Mouse (Mus musculus): ENCODE results near the gene Pakap. TPM values are rescaled to one million over a fixed set of nuclear protein-coding genes. Genes with fewer than 3 reads are reported as not detected.

Pakap gene
- polyA plus RNA-seq, 1 experiment from 2014 or later = 18.7 TPM

GRCm38 (mm10) chr4:57568268-57569068, 489 bp downstream of the Pakap start:
- Histone ChIP-seq H3K36me3 (ENCODE audit: control insufficient read depth, insufficient read depth, low read length) (no peaks in the 10 kb centered on the region), H3K4me2 (replicated peaks; ENCODE audit: low read depth, low read length) (peak overlapping the region; percentile 92), H3K4me3 (ENCODE audit: low read length) (peak overlapping the region; percentile 54), H3K9ac (ENCODE audit: low read depth, low read length) (peak overlapping the region; percentile 67), H3K27me3 (ENCODE audit: control insufficient read depth, insufficient read depth, low read length) (peaks cover 9% of the 10 kb centered on the region; the same call in 1 of the 2 replicates), H3K9me3 (ENCODE audit: control insufficient read depth, low read length) (no peaks in the 10 kb centered on the region), H3K4me1 (ENCODE audit: control insufficient read depth, insufficient read depth, low read length) (peaks cover 6% of the 10 kb centered on the region; the same call in 1 of the 2 replicates), H3K27ac (ENCODE audit: low read depth, low read length) (no peak overlapping the region; the same call in 1 of the 2 replicates)
- 51% methylated on average over 19 of the region's 19 CpGs for WGBS
- ATAC-seq (ENCODE audit: low FRiP score, low TSS enrichment) = 0 out of 2 replicates have a peak, but pooled peaks have one; percentile 13

- no peak for ATAC-seq (ENCODE audit: low FRiP score, low TSS enrichment)
- Histone ChIP-seq H3K4me2 (replicated peaks; ENCODE audit: low read depth, low read length) (peak overlapping the region; percentile 92; the same call in 1 of the 2 replicates), H3K9ac (ENCODE audit: low read depth, low read length) (no peak overlapping the region), H3K27ac (ENCODE audit: low read depth, low read length) (no peak overlapping the region), H3K4me1 (ENCODE audit: control insufficient read depth, insufficient read depth, low read length) (peaks cover 6% of the 10 kb centered on the region; the same call in 1 of the 2 replicates), H3K4me3 (ENCODE audit: low read length) (peak overlapping the region; percentile 54; the same call in 1 of the 2 replicates), H3K9me3 (ENCODE audit: control insufficient read depth, low read length) (no peaks in the 10 kb centered on the region), H3K27me3 (ENCODE audit: control insufficient read depth, insufficient read depth, low read length) (peaks cover 9% of the 10 kb centered on the region; the same call in 1 of the 2 replicates), H3K36me3 (ENCODE audit: control insufficient read depth, insufficient read depth, low read length) (no peaks in the 10 kb centered on the region)
- 89% methylated on average over 4 of the region's 4 CpGs for WGBS
Measured at GRCm38 (mm10) chr4:57569069-57569355, 1.0 kb downstream of the Pakap start.

GRCm38 (mm10) chr4:57569711-57570110, 1.7 kb downstream of the Pakap start:
- Histone ChIP-seq H3K4me2 (replicated peaks; ENCODE audit: low read depth, low read length) (no peak overlapping the region), H3K9ac (ENCODE audit: low read depth, low read length) (no peak overlapping the region), H3K27ac (ENCODE audit: low read depth, low read length) (no peak overlapping the region), H3K36me3 (ENCODE audit: control insufficient read depth, insufficient read depth, low read length) (no peaks in the 10 kb centered on the region), H3K27me3 (ENCODE audit: control insufficient read depth, insufficient read depth, low read length) (peaks cover 9% of the 10 kb centered on the region; the same call in 1 of the 2 replicates), H3K9me3 (ENCODE audit: control insufficient read depth, low read length) (no peaks in the 10 kb centered on the region), H3K4me1 (ENCODE audit: control insufficient read depth, insufficient read depth, low read length) (peaks cover 6% of the 10 kb centered on the region; the same call in 1 of the 2 replicates), H3K4me3 (ENCODE audit: low read length) (no peak overlapping the region)
- ATAC-seq (ENCODE audit: low FRiP score, low TSS enrichment) = no peak
- WGBS = 80% methylated on average over 6 of the region's 6 CpGs

GRCm38 (mm10) chr4:57570229-57570628, 2.2 kb downstream of the Pakap start:
- H3K4me2 ChIP-seq (replicated peaks; ENCODE audit: low read depth, low read length) = no peak overlapping the region
- no peaks in the 10 kb centered on the region for H3K9me3 ChIP-seq (ENCODE audit: control insufficient read depth, low read length)
- H3K36me3 ChIP-seq (ENCODE audit: control insufficient read depth, insufficient read depth, low read length) = no peaks in the 10 kb centered on the region
- peaks cover 6% of the 10 kb centered on the region; the same call in 1 of the 2 replicates for H3K4me1 ChIP-seq (ENCODE audit: control insufficient read depth, insufficient read depth, low read length)
- no peak for ATAC-seq (ENCODE audit: low FRiP score, low TSS enrichment)
- H3K27ac ChIP-seq (ENCODE audit: low read depth, low read length) = no peak overlapping the region
- 79% methylated on average over 3 of the region's 3 CpGs for WGBS
- H3K27me3 ChIP-seq (ENCODE audit: control insufficient read depth, insufficient read depth, low read length) = peaks cover 9% of the 10 kb centered on the region; the same call in 1 of the 2 replicates
- H3K4me3 ChIP-seq (ENCODE audit: low read length) = no peak overlapping the region
- H3K9ac ChIP-seq (ENCODE audit: low read depth, low read length) = no peak overlapping the region

GRCm38 (mm10) chr4:57574181-57574580, 6.2 kb downstream of the Pakap start:
- H3K4me1 ChIP-seq (ENCODE audit: control insufficient read depth, insufficient read depth, low read length) = no peaks in the 10 kb centered on the region
- no peaks in the 10 kb centered on the region for H3K9me3 ChIP-seq (ENCODE audit: control insufficient read depth, low read length)
- H3K27me3 ChIP-seq (ENCODE audit: control insufficient read depth, insufficient read depth, low read length) = no peaks in the 10 kb centered on the region
- no peak overlapping the region for H3K4me3 ChIP-seq (ENCODE audit: low read length)
- no peak for ATAC-seq (ENCODE audit: low FRiP score, low TSS enrichment)
- H3K9ac ChIP-seq (ENCODE audit: low read depth, low read length) = no peak overlapping the region
- H3K27ac ChIP-seq (ENCODE audit: low read depth, low read length) = no peak overlapping the region
- 76% methylated on average over 3 of the region's 3 CpGs for WGBS
- no peak overlapping the region for H3K4me2 ChIP-seq (replicated peaks; ENCODE audit: low read depth, low read length)
- no peaks in the 10 kb centered on the region for H3K36me3 ChIP-seq (ENCODE audit: control insufficient read depth, insufficient read depth, low read length)

GRCm38 (mm10) chr4:57574646-57575045, 6.7 kb downstream of the Pakap start:
- Histone ChIP-seq H3K9ac (ENCODE audit: low read depth, low read length) (no peak overlapping the region), H3K9me3 (ENCODE audit: control insufficient read depth, low read length) (no peaks in the 10 kb centered on the region), H3K27me3 (ENCODE audit: control insufficient read depth, insufficient read depth, low read length) (no peaks in the 10 kb centered on the region), H3K4me1 (ENCODE audit: control insufficient read depth, insufficient read depth, low read length) (no peaks in the 10 kb centered on the region), H3K27ac (ENCODE audit: low read depth, low read length) (no peak overlapping the region), H3K4me3 (ENCODE audit: low read length) (no peak overlapping the region), H3K4me2 (replicated peaks; ENCODE audit: low read depth, low read length) (no peak overlapping the region), H3K36me3 (ENCODE audit: control insufficient read depth, insufficient read depth, low read length) (no peaks in the 10 kb centered on the region)
- no peak for ATAC-seq (ENCODE audit: low FRiP score, low TSS enrichment)
- 64% methylated on average over 6 of the region's 6 CpGs for WGBS

- WGBS = 79% methylated on average over 5 of the region's 5 CpGs
- no peaks in the 10 kb centered on the region for H3K9me3 ChIP-seq (ENCODE audit: control insufficient read depth, low read length)
- H3K9ac ChIP-seq (ENCODE audit: low read depth, low read length) = no peak overlapping the region
- no peaks in the 10 kb centered on the region for H3K4me1 ChIP-seq (ENCODE audit: control insufficient read depth, insufficient read depth, low read length)
- H3K27ac ChIP-seq (ENCODE audit: low read depth, low read length) = no peak overlapping the region
- no peak overlapping the region for H3K4me3 ChIP-seq (ENCODE audit: low read length)
- ATAC-seq (ENCODE audit: low FRiP score, low TSS enrichment) = no peak
- H3K4me2 ChIP-seq (replicated peaks; ENCODE audit: low read depth, low read length) = no peak overlapping the region
- H3K36me3 ChIP-seq (ENCODE audit: control insufficient read depth, insufficient read depth, low read length) = no peaks in the 10 kb centered on the region
- no peaks in the 10 kb centered on the region for H3K27me3 ChIP-seq (ENCODE audit: control insufficient read depth, insufficient read depth, low read length)
Measured at GRCm38 (mm10) chr4:57575686-57576085, 7.7 kb downstream of the Pakap start.

GRCm38 (mm10) chr4:57576095-57576494, 8.1 kb downstream of the Pakap start:
- WGBS = 87% methylated on average over 11 of the region's 11 CpGs
- H3K36me3 ChIP-seq (ENCODE audit: control insufficient read depth, insufficient read depth, low read length) = no peaks in the 10 kb centered on the region
- H3K4me3 ChIP-seq (ENCODE audit: low read length) = no peak overlapping the region
- no peak overlapping the region for H3K4me2 ChIP-seq (replicated peaks; ENCODE audit: low read depth, low read length)
- no peaks in the 10 kb centered on the region for H3K9me3 ChIP-seq (ENCODE audit: control insufficient read depth, low read length)
- ATAC-seq (ENCODE audit: low FRiP score, low TSS enrichment) = no peak
- no peaks in the 10 kb centered on the region for H3K27me3 ChIP-seq (ENCODE audit: control insufficient read depth, insufficient read depth, low read length)
- H3K4me1 ChIP-seq (ENCODE audit: control insufficient read depth, insufficient read depth, low read length) = no peaks in the 10 kb centered on the region
- no peak overlapping the region for H3K9ac ChIP-seq (ENCODE audit: low read depth, low read length)
- no peak overlapping the region for H3K27ac ChIP-seq (ENCODE audit: low read depth, low read length)

- no peaks in the 10 kb centered on the region for H3K27me3 ChIP-seq (ENCODE audit: control insufficient read depth, insufficient read depth, low read length)
- no peak overlapping the region for H3K9ac ChIP-seq (ENCODE audit: low read depth, low read length)
- no peak overlapping the region for H3K4me3 ChIP-seq (ENCODE audit: low read length)
- H3K36me3 ChIP-seq (ENCODE audit: control insufficient read depth, insufficient read depth, low read length) = no peaks in the 10 kb centered on the region
- no peaks in the 10 kb centered on the region for H3K9me3 ChIP-seq (ENCODE audit: control insufficient read depth, low read length)
- H3K27ac ChIP-seq (ENCODE audit: low read depth, low read length) = no peak overlapping the region
- WGBS = 89% methylated on average over 10 of the region's 10 CpGs
- no peak for ATAC-seq (ENCODE audit: low FRiP score, low TSS enrichment)
- no peaks in the 10 kb centered on the region for H3K4me1 ChIP-seq (ENCODE audit: control insufficient read depth, insufficient read depth, low read length)
- H3K4me2 ChIP-seq (replicated peaks; ENCODE audit: low read depth, low read length) = no peak overlapping the region
Measured at GRCm38 (mm10) chr4:57579683-57580082, 11.7 kb downstream of the Pakap start.

Measured in kidney, embryonic 14.5 days (tissue).